Mouse (Mus musculus): Measurements from ENCODE around the gene Lgi2.

Gene Lgi2

GRCm38 (mm10) chr5:52565813-52566531 is at the start of gene Lgi2:
TSS of gene Lgi2 (minus strand) at chr5:52566462.
- DNase-seq, result peak; percentile 31

- no peak for DNase-seq
Observed at GRCm38 (mm10) chr5:52615421-52615820, 49.2 kb upstream of the Lgi2 start.

GRCm38 (mm10) chr5:52614686-52615085 is 48.4 kb upstream of the Lgi2 start:
- no peak for DNase-seq

- DNase-seq, result no peak
Observed at GRCm38 (mm10) chr5:52612776-52613175, 46.5 kb upstream of the Lgi2 start.

GRCm38 (mm10) chr5:52611315-52611895 is 45.1 kb upstream of the Lgi2 start:
- no peak for DNase-seq

GRCm38 (mm10) chr5:52610306-52610705 is 44.0 kb upstream of the Lgi2 start:
- no peak for DNase-seq

- no peak for DNase-seq
Observed at GRCm38 (mm10) chr5:52609672-52610071, 43.4 kb upstream of the Lgi2 start.

GRCm38 (mm10) chr5:52604582-52605041 is 38.4 kb upstream of the Lgi2 start:
- DNase-seq, result no peak

GRCm38 (mm10) chr5:52590612-52591011 is 24.4 kb upstream of the Lgi2 start:
- no peak for DNase-seq

GRCm38 (mm10) chr5:52588650-52589049 is 22.4 kb upstream of the Lgi2 start:
- DNase-seq, result no peak

- no peak for DNase-seq
Observed at GRCm38 (mm10) chr5:52587291-52587733, 21.1 kb upstream of the Lgi2 start.

GRCm38 (mm10) chr5:52572572-52572971 is 6.3 kb upstream of the Lgi2 start:
- no peak for DNase-seq

- no peak for DNase-seq
Observed at GRCm38 (mm10) chr5:52570746-52571145, 4.5 kb upstream of the Lgi2 start.

- peak; percentile 10 for DNase-seq
Observed at GRCm38 (mm10) chr5:52565214-52565812, 949 bp downstream of the Lgi2 start.

- DNase-seq, result no peak
Observed at GRCm38 (mm10) chr5:52564351-52564750, 1.9 kb downstream of the Lgi2 start.

GRCm38 (mm10) chr5:52560240-52560639 is 6.0 kb downstream of the Lgi2 start:
- no peak for DNase-seq

- no peak for DNase-seq
Observed at GRCm38 (mm10) chr5:52555526-52555925, 10.7 kb downstream of the Lgi2 start.

- DNase-seq, result no peak
Observed at GRCm38 (mm10) chr5:52551318-52551632, 15.0 kb downstream of the Lgi2 start.

GRCm38 (mm10) chr5:52550613-52551317 is 15.5 kb downstream of the Lgi2 start:
- DNase-seq, result no peak

GRCm38 (mm10) chr5:52546950-52547349 is 19.3 kb downstream of the Lgi2 start:
- DNase-seq, result no peak

GRCm38 (mm10) chr5:52543770-52544169 is 22.5 kb downstream of the Lgi2 start:
- DNase-seq, result no peak

GRCm38 (mm10) chr5:52540186-52540585 is 26.1 kb downstream of the Lgi2 start:
- no peak for DNase-seq

- no peak for DNase-seq
Observed at GRCm38 (mm10) chr5:52539483-52539882, 26.8 kb downstream of the Lgi2 start.

- DNase-seq, result no peak
Observed at GRCm38 (mm10) chr5:52537024-52537423, 29.2 kb downstream of the Lgi2 start.

Data from cerebellum, adult 9-10 months (tissue).